Mouse (Mus musculus) kidney, postnatal 4 days (tissue): Measurements from ENCODE around the gene Frmd4a.
A peak's percentile ranks its signal among the peaks of the same experiment; 100 is the strongest.

Experiments used
- DNase-seq, 2 experiments: peaks; one replicate each; pipeline ENCODE4 v3.0.0; 2021; ENCODE audit warnings: mixed read lengths in 2 of 2

Gene Frmd4a

GRCm38 (mm10) chr2:4532945-4533344 is 515.4 kb downstream of the Frmd4a start:
- no peak for DNase-seq

- no peak for DNase-seq
Observed at GRCm38 (mm10) chr2:4535187-4535864, 517.8 kb downstream of the Frmd4a start.

GRCm38 (mm10) chr2:4541330-4541729 is 523.8 kb downstream of the Frmd4a start:
- DNase-seq, result no peak

GRCm38 (mm10) chr2:4541844-4542628 is 524.5 kb downstream of the Frmd4a start:
- no peak for DNase-seq

- peak; percentile 38 to 62 for DNase-seq
Observed at GRCm38 (mm10) chr2:4542629-4543416, 525.3 kb downstream of the Frmd4a start.

GRCm38 (mm10) chr2:4543417-4543775 is 525.9 kb downstream of the Frmd4a start:
- DNase-seq, result no peak

GRCm38 (mm10) chr2:4544360-4544759 is 526.8 kb downstream of the Frmd4a start:
- DNase-seq, result no peak

GRCm38 (mm10) chr2:4545261-4545660 is 527.7 kb downstream of the Frmd4a start:
- no peak for DNase-seq

- DNase-seq, result peak; percentile 51 to 67
Observed at GRCm38 (mm10) chr2:4547003-4547662, 529.6 kb downstream of the Frmd4a start.

GRCm38 (mm10) chr2:4549271-4549670 is 531.8 kb downstream of the Frmd4a start:
- no peak for DNase-seq

GRCm38 (mm10) chr2:4550017-4550763 is 532.7 kb downstream of the Frmd4a start:
- DNase-seq, result no peak

- DNase-seq, result no peak
Observed at GRCm38 (mm10) chr2:4551438-4551837, 533.9 kb downstream of the Frmd4a start.

GRCm38 (mm10) chr2:4551866-4552265 is 534.3 kb downstream of the Frmd4a start:
- DNase-seq, result no peak

- DNase-seq, result no peak
Observed at GRCm38 (mm10) chr2:4552486-4552885, 535.0 kb downstream of the Frmd4a start.

- peak; percentile 45 to 66 for DNase-seq
Observed at GRCm38 (mm10) chr2:4555221-4555631, 537.7 kb downstream of the Frmd4a start.

GRCm38 (mm10) chr2:4556188-4556587 is 538.7 kb downstream of the Frmd4a start:
- DNase-seq, result peak; percentile 52 to 71

- peak in 1 of 2 experiments; percentile 32 for DNase-seq
Observed at GRCm38 (mm10) chr2:4557028-4557427, 539.5 kb downstream of the Frmd4a start.

GRCm38 (mm10) chr2:4557466-4557865 is 539.9 kb downstream of the Frmd4a start:
- DNase-seq, result no peak

- DNase-seq, result no peak
Observed at GRCm38 (mm10) chr2:4558651-4559203, 541.2 kb downstream of the Frmd4a start.

- DNase-seq, result peak; percentile 85 to 91
Observed at GRCm38 (mm10) chr2:4559211-4559882, 541.8 kb downstream of the Frmd4a start.

GRCm38 (mm10) chr2:4559883-4560247 is 542.3 kb downstream of the Frmd4a start:
- DNase-seq, result no peak
